Mouse (Mus musculus) v-Abl transformed pro-B cells (cell line): ENCODE results near the gene Rab3gap2.

ENCODE experiments used
- in situ Hi-C, 2 experiments: fragments of 400-800 bp; cut with MboI; formaldehyde crosslinking; loops; one replicate each; pipeline ENCODE4 v1.15.1; 2025; ENCODE audit not compliant: unreplicated experiment in 2 of 2

Gene Rab3gap2

DNA sequence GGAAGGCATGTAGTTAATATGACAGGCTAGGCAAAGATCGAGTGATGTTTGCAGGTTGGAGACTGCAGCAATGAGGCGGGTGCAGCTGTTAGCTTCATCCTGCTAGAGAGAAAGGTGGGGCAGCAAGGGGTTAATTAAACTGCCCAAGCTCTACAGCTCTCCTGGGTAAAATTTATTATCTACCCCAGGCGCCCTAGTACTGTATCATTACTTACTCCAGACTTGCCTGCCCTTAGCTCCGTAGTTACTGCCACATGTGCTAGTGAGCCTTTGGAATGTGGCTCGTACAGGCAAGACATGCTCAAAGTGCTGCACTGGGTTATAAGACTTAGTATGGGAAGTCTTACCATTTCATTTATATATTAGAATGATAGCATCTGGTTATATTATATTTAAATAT lies 12.4 kb downstream of the Rab3gap2 start:
- in situ Hi-C loops = loop anchor here (10.0 to 25.0 kb wide), 3 partner anchors 178 to 1904 kb away; partner anchors contain the start of gene 1700056E22Rik (in 1 of the 2)

DNA sequence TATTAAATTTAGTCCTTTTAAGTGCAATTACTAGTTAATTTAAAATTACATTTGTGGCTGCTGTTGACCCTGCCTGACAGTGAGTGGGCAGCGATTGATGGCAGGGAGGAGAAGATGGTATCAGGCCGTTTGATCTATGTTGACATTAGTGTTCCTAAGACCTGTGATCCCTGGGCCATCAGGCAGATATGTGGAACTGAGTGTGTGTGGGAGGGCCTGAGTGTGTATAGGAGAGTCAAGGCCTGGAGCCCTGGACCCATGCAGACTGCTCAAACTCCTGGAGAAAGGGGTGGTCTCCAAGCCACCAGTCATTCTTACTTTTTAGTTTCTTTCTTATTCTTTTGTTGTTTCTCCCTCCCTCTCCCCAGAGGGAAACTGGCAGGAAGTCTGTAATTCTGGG lies 12.8 kb downstream of the Rab3gap2 start:
- in situ Hi-C loops = loop anchor here (10.0 to 25.0 kb wide), 3 partner anchors 178 to 1904 kb away; partner anchors contain the start of gene 1700056E22Rik (in 1 of the 2)

DNA sequence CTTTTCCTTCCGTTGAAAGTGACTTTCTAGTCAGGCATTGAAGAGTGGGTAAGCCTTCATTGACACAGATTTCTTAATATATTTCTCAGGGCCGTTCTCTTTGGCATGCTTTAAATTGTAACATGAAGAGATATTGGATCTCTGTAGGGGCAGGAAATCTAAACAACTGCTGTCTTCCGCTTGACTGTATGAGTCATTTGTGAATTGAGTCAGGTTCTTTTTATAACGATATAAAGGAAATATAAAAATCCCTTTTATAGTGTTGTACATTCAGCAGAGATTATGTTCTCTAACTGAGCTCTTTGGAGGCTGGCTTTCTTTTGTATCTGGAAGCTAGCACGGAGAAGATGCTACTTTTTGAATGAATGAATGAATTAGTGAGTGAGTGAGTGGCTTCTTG lies 14.0 kb downstream of the Rab3gap2 start:
- in situ Hi-C loops = loop anchor here (10.0 to 25.0 kb wide), 3 partner anchors 177 to 1906 kb away; partner anchors contain the start of gene 1700056E22Rik (in 1 of the 2)

DNA sequence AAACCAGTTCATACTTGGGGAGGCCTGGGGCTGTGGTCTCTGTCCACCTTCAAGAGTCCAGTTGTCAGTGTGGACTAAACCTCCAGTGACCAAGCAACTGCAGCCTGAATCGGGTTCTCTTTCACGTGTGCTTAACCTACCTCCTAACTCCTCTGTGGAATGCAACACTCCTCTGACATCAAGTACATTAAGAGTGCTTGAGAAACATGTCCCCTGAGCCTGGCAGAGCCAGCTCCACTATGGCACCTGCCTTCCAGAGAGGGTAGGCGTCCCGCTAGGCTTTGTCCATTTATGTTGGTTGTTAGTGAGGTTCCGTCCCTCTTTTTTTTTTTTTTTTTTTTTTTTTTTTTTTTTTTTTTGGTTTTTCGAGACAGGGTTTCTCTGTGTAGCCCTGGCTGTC lies 23.0 kb downstream of the Rab3gap2 start:
- in situ Hi-C loops = no loop called here

DNA sequence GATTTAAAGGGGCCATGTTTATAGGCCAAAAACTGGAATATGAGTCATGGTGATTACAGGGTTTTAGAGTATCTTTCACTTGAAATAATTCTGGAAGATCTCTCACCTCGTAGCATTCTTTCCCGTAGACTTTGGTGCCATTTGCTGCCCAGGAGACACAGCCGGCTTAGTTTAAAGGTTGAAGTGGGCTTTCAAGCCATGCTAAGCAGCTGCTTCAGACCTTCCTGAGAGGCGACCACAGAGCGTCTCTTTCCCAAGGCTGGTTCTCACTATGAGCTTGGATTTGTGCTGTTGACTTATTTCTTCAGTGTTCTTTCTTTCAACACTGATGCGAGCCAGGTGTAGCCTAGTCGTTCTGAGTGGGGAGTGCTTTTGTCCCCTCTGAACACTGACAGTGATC lies 23.8 kb downstream of the Rab3gap2 start:
- in situ Hi-C loops = no loop called here

DNA sequence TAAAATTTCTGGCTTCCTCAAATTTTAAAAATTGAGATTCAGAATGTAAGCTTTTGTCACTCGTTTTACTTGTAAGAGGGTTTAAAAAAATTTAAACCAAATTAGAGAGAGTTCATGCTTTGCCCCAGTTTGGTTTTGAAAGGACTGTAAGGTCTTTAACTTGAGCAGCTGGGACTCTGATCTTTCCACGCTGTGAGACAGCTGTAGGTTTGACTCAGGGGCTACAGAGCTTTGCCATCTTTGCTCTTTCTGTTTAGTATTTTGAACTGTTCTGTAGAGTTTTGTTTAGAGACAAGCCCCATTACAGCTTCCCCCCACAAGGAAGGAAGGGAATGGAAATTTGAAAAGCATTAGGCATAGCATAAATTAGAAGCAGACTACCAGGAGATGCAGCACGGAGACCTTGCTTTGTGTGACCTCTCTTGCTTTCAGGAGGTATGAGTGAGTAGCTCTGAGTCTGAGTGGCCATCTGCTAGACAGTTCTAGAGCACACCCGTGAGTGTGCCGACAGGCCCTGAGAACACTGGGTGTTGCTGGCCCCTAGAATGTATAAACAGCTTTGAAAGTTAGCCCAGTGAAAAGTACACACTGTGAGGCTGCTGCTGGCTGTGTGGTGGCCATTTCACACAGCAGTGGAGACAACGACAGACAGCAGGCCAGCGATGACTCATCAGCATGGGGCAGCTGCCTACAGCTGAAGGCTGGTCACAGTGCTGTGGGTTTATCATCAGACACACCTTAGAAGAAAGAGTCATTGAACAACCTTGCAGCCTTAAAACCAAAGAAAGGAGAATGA lies 25.7 kb downstream of the Rab3gap2 start:
- in situ Hi-C loops = no loop called here

DNA sequence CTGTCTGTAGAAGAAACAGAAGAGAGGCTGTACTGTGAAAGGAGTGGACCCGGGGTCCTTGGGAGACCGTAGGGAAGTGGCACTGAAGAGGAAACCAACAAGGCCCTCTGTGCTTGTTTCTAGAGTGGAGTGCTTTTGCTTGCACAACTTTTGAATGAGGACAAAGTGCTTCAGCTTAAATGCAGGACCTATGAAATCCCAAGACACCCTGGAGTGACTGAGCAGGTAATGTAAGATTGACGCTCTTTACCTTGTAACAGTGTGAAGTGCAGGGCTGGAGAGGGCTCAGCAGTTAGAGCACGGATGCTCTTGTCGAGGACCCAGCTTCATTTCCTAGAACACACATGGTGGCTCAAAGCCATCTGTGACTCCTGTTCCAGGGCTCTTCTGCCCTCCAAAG lies 31.9 kb downstream of the Rab3gap2 start:
- in situ Hi-C loops = no loop called here

DNA sequence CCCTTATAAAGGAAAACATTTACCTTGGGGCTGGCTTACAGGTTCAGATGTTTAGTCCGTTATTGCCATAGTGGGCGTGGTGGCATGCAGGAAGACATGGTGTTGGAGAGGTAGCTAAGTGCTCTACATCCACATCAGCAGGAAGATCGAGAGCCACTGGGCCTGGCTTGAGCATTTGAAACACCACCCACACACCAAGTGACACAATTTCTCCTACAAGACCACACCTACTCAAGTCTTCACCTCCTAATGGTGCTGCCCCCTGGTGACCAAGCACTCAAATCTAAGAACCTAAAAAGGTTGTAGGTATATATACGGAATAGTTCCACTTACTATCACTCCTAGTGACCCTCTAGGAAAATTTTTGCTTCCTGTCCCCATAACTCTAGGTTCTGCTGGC lies 32.6 kb downstream of the Rab3gap2 start:
- in situ Hi-C loops = no loop called here

DNA sequence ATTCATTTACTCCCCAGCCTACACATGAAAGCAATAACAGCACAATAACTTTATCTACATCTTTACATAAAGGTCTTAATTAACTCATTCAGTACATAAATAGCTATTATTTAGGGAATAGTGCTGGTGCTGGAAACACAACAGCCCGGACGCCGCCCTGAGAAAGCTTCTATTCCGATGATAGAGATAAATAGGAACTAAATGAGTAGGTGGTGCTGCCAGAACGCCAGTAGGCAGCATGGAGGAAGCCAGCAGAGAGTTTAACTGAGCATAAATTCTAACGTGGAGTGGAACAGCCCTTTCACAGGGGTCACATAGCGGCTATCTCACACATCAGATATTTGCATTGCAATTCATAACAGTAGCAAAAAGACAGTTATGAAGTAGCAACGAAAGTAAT lies 39.1 kb downstream of the Rab3gap2 start:
- in situ Hi-C loops = no loop called here

DNA sequence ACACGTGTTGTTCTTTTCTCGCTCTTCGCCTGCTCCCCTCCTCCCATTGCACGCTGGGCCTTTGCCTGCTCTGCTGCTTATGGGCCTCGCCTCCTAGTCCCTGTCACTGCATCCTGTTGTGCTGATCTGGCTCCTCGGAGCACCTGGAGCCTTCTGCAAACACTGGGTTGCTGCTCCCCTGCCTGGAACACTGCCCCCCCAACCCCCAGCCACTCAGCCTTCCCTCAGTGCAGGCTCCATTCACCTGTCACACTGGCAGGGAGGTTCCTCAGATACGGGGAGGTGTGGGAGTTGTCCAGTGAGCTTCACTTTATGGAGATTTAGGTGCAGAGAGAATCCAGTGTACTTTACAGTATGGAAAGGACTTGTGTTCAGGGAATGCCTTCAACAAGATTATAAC lies 41.5 kb downstream of the Rab3gap2 start:
- in situ Hi-C loops = no loop called here

DNA sequence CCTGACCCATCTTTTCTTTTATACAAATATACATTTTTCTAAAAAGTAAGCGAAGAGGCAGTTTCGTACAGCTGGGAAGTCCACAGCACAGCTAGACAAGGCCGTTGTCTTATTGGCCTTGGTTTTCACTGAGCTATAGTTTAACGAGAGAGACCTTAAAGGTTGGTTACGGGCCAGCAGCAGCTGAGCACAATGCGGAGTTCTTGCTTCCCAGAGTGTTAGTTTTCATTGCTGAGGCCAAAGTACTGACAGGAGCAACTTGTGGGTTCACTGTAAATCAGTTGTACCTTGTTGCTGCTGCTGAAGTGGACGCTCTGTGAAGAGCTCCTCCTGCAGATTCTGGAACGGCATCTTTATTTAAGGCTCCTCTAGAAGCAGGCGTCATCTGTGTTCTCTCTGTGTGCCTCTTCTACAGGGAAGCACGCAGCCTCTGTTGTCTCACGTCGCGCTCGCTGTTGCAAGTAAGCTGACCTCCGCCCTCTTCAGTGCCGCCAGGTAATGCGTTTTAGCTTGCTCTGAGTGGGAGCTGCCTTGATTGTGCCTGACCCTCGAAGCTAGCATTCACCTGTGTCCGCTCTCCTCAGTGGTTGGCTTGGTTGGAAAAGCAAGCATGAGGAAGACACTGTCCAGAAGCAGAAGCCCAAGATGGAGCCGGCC lies 43.6 kb downstream of the Rab3gap2 start:
- in situ Hi-C loops = no loop called here

DNA sequence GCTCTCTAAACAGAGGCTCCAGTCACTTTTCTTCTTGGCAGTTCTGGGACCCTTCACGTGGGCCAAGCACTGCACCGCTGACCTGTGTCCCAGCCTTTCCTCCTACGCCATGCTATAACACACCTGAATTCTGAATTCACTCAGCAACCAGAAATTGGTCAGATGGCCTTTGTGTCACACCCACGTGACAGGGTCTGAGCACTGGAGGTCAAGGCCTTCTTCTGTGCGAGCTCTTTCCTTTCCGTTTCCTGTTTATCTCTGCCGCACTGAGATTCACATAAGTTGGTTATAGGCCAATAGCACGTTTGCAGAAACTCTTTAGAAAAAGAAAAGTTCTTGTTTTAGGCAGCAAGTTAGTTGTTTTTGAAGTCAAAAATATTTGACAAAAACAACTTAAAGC lies 44.8 kb downstream of the Rab3gap2 start:
- in situ Hi-C loops = no loop called here

DNA sequence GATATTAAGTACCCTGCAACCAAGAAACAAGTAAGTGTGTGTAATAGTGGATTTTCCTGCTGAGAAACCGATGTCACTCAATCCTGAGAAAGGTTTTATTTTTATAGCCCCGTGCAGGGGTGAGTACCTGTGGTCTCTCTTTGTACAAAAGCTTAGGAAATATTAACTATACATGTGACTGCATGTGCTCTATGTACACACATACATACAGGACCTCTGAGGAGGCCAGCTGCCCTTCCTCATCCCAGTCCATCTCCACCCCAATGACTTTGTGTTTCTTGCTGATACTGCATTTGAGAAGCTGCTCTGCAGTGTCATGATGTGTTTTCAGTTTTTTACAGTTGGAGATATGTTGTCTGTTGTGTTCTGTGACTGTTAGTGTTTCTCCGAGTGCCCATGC lies 48.4 kb downstream of the Rab3gap2 start:
- in situ Hi-C loops = no loop called here

DNA sequence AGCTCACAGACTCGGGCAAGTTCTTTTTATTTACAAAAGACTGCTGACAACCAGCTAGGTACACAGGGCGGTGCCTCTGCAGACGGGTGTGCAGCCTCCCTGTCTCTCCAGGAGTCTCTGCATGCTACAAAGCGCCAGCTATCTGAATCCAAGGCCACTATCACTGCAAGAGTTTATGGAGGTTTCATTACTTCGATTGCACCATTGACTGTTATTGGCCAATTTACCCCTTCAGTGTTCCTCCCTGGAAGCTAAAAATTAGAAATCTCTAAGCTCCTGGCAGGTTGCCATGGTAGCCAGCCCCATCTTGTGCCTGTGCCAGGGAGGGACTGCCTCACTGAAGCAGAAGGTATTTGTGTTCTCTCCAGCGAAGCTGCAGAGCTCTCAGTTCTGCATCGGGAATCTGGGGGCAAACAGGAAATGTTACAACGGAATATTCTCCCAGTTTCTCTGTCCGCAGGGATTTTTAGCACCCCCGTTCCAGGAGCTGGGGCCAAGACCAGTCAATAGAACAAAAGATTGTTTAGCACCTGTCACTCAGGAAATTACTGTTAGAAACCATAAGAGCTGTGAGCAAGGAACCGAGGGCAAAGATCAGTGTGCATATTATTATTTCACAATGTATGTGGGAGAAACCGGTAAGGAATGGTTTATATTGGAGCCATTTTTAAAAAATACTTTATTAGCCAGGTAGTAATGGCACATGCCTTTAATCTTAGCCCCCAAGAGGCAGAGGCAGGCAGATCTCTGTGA lies 49.4 kb downstream of the Rab3gap2 start:
- in situ Hi-C loops = no loop called here

DNA sequence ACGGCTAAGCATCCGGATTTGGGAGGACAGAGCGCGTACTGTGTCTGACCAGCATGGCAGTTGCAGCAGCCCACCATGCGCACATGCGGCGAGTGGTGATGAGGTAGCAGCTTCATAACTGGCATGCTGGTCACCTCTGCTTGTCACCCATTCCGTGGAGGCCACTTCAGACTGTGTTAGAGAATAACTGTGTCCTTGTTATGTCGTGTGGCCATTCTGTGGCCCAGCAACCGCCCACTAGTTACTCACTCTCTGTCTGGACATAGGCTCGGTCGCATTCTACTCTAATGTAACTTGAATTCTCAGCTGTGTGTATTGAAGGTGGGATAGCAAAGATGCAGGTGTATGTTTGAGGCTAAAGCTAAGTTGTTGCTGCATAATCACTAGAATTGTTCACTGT lies 51.4 kb downstream of the Rab3gap2 start:
- in situ Hi-C loops = no loop called here

DNA sequence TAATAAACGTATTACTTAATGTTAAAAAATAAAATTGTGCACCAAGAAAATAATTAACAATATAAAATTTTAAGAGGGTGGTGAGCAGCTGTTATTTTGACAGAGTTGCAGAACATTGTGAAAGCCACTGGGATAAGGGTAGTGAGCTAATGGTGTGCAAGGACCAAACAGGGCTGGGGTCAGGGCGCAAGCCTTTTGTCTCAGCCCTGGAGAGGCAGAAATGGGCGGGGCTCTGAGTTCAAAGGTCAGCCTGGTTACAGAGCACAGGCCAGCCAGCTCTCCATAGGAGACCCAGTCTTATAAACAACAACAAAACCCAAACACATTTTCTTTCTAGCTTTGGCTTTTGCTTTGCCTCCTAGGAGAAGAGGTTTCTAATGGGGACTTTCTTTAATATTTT lies 52.8 kb downstream of the Rab3gap2 start:
- in situ Hi-C loops = no loop called here

DNA sequence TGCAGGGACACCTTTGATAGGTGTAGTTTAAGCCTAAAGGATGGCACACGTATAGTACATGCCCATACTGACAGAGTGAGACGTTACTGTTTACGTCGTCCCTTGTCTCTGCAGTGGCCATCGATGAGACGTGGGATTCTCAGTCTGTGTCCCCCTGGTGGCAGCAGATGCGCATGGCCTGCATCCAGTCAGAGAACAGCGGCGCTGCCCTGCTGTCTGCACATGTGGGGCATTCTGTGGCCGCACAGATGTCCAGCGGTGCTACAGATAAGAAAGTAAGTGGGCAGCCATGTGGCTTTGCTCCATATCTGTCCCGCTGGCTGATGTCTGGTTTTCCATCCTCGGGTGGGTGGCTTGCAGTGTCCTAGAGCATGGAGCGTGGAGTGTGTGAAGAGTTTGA lies 58.6 kb downstream of the Rab3gap2 start:
- in situ Hi-C loops = no loop called here

DNA sequence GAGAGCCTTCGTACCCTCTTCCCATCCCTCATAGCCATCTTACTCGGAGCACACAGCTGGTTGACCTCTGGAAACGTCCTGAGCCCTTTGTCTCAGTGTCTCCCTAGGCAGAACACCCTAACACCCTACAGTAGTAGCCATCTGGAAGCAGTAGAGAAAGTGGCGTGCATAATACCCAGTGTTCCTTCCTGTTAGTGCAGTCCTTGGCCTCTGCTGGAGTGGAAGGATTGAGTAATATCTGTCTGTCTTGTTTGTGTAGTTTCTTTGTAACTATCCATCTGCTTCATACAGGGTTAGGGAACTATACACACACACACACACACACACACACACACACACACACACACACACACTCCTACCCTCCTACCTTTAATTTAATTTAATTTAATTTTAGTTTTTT lies 64.8 kb downstream of the Rab3gap2 start:
- in situ Hi-C loops = no loop called here

DNA sequence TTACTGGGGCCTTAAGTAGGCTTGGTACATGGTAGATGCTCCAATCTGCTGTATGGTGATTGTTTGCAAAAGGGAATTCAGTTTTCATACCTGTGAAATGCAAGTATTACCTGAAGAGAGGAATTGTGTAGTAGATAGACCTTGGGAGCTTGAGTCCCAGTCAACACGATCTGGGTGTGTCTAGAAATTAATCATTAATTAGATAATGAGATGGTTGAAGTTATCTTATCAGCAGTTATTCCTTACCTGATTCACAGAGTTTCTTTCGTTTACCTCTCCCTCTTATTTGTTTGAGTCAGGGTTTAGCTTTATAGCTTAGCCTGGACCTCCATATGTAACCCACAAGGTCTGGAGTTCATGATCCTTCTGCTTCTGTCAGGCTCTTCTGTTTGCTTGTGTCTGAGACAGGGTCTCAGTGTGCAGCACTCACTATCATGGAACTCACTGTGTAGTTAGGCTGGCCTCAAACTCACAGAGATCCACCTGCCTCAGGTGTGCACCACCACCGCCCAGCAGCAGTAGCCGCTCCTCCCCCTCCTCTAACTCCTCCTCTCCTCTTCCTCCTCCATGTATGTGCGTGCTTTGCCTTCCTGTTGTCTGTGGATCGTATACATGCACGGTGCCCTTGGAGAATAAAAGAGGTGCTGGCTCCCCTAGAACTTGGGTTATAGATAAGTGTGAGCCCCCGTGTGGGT lies 66.6 kb downstream of the Rab3gap2 start:
- in situ Hi-C loops = no loop called here

DNA sequence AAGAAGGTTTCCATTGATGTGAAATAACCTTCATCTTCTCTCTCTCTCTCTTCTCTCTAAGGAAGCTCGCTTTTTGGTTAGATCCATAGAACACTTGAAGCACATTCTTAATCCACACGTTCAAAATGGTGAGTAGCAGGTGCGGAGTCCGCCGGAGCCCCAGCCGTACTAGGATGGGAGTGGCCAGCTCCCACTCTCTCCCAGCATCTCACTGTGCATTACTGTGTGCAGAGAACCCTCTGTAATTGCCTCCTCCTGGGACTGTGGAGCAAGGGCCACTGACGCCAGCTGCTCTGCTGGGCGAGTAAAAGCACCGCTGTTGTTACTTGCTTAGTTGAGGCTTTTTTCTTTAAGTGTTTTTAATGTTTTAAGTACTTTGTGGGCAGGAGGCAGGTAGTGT lies 67.5 kb downstream of the Rab3gap2 start:
- in situ Hi-C loops = no loop called here
